Mouse (Mus musculus) kidney, adult 2 months (tissue): ENCODE measurements at regions not wholly inside any gene's neighbourhood (a gene's known extent, or its start where the extent isn't known, plus 50 kb on each side); places are given as distances from the start of the nearest gene placed in this dataset.

Experiments
- DNase-seq: peaks from one replicate; pipeline ENCODE4 v3.0.0; 2021
- H3K27ac ChIP-seq: fragments of 200-500 bp; 2 replicates; pipeline ENCODE4 v1.5.1; 2012; ENCODE audit warnings: low read depth, low read length, control low read depth, inconsistent platforms; ENCODE audit not compliant: insufficient read depth
- H3K27me3 ChIP-seq: fragments of 200-500 bp; replicated peaks from 2 replicates; pipeline ENCODE4 v1.6.1; 2012; ENCODE audit warnings: mild to moderate bottlenecking, moderate library complexity, low read length, inconsistent platforms; ENCODE audit not compliant: control insufficient read depth, insufficient read depth
- H3K36me3 ChIP-seq: fragments of 200-500 bp; 2 replicates; pipeline ENCODE4 v1.6.1; 2012; ENCODE audit warnings: mild to moderate bottlenecking, moderate library complexity, low read length, inconsistent platforms; ENCODE audit not compliant: control insufficient read depth, insufficient read depth
- H3K4me1 ChIP-seq: fragments of 200-500 bp; 2 replicates; pipeline ENCODE4 v1.6.1; 2011; ENCODE audit warnings: low read length; ENCODE audit not compliant: control insufficient read depth, insufficient read depth
- H3K4me3 ChIP-seq: fragments of 200-500 bp; 2 replicates; pipeline ENCODE4 v1.5.1; 2011; ENCODE audit warnings: mild to moderate bottlenecking, low read depth, low read length, control low read depth; ENCODE audit not compliant: insufficient read depth
- CTCF ChIP-seq: fragments of 200-500 bp; conservative IDR thresholded peaks from 2 replicates; pipeline ENCODE4 v1.5.1; 2011; ENCODE audit warnings: low read depth, mild to moderate bottlenecking, control low read depth, low read length, moderate library complexity, mixed read lengths; ENCODE audit not compliant: insufficient read depth, insufficient read length
- POLR2A ChIP-seq: fragments of 200-500 bp; IDR thresholded peaks from one replicate; pipeline ENCODE4 v1.6.1; 2011; ENCODE audit warnings: low read depth, low read length, control low read depth
- WGBS: fragments of 180-500 bp; shearing (Covaris S2); methylation state at CpG from one replicate; pipeline ENCODE4 v1.1.7; 2018; 5-methylcytosine and 5-hydroxymethylcytosine counted together

DNA sequence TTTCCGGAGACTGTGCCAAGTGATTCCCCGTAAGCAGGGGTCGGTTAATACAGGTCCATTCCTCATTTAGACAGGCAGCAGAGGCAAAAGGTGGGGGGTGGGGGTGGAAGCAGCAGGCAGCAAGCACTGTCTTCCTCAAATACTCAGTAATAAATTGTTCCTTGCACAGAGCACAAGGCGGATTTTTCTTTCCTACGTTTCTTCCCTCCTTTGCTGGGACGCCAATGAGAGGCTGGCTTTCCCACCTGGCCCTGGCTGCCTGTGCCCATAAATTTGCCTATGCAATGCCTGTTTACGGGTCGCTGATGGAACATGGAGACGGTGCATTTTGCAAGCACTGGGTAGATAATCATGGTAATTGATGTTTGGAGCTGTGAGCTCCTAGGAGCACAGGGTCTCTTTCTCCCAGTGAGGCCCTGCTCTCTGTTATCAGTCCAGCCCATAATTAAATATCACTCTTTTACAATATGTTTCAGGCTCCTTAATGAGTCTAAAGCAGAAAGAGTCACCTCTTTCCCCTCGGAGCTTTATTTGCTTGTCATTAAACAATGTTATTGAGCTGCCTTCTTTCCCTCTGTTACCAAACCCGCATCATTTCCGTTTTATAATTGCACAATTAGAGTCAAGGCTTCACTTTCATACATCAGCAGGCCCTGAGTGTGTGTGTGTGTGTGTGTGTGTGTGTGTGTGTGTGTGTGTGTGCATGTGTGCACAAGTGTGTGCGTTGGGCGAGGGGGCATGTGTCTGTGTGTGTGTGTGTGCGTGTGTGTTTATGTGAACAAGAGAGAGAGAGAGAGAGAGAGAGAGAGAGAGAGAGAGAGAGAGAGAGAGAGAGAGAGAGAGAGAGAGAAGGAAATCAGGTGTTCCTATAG, 452.7 kb upstream of the Pou3f3 start:
- H3K4me1 ChIP-seq: no peaks in the 10 kb centered on the region
- no peak overlapping the region for H3K27ac ChIP-seq
- WGBS: 48% methylated on average over 15 of the region's 15 CpGs
- H3K36me3 ChIP-seq: no peaks in the 10 kb centered on the region
- no peak for TF ChIP-seq POLR2A
- TF ChIP-seq CTCF: no peak
- H3K4me3 ChIP-seq: no peak overlapping the region
- no peak for DNase-seq
- H3K27me3 ChIP-seq: no peaks in the 10 kb centered on the region

DNA sequence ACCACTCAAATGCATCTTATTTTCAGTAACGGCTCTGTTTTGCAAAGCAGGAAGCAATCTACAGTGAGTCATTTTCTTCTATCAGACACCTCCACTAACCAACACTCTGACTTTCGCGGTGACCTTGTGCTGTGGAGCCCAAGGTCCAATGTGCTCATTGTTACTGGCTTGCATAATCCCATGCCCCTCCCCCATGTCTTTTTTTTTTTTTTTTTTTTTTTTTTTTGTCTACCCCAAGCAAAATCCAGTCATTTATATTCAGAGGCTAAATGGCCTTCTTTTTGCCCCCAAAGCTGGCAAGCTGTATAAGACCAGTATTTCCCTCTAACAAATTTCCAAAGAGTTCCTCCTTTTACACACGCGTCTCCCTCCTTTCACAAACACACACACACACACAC, 452.1 kb upstream of the Pou3f3 start:
- no peaks in the 10 kb centered on the region for H3K36me3 ChIP-seq
- TF ChIP-seq POLR2A (no peak), CTCF (no peak)
- H3K27me3 ChIP-seq: no peaks in the 10 kb centered on the region
- H3K27ac ChIP-seq: no peak overlapping the region
- no peaks in the 10 kb centered on the region for H3K4me1 ChIP-seq
- peak; percentile 52 for DNase-seq
- 0 out of 2 replicates have a peak overlapping the region, but pooled peaks have one; percentile 14 for H3K4me3 ChIP-seq
- WGBS: 25% methylated on average over 5 of the region's 5 CpGs

DNA sequence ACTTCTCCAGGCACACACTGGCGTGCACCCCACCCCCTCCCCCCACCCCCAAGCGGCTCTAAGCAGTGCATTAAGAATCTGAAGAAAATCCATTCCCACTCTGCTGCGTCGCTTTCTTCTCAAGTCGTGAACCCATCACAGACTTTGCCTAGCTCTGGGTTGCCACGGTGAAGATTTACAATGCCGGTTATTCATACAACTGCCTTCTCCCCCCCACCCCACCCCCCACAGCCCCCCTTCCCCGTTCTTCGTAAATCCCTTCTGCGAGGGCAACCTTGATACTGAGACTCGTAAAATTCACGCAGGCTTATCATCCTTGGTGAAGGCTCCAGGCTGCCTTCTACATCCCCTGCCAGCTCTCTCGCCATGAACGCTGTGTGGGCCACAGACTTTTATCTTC, 451.7 kb upstream of the Pou3f3 start:
- TF ChIP-seq CTCF (no peak), POLR2A (no peak)
- no peaks in the 10 kb centered on the region for H3K27me3 ChIP-seq
- DNase-seq: no peak
- no peaks in the 10 kb centered on the region for H3K36me3 ChIP-seq
- H3K27ac ChIP-seq: no peak overlapping the region
- 0 out of 2 replicates have a peak overlapping the region, but pooled peaks have one; percentile 14 for H3K4me3 ChIP-seq
- no peaks in the 10 kb centered on the region for H3K4me1 ChIP-seq
- 24% methylated on average over 14 of the region's 14 CpGs for WGBS

DNA sequence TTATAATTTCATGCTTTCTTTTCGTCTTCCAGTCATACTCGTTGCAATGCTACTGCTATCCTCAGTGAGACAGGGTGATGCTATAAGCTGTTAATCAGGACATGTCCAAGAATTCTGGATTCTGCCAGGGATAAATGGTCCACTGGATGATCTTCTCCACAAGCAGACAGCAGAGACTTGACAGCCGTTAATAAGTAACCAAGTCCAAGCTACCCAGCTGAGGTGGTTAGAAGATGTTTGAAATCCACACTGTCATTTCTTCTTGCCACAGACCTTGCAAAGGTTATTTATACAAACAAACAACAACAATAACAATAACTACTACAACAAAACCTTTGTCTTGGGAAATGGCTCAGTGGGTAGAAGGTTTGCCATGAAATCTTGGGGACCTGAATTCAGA, 443.2 kb upstream of the Pou3f3 start:
- Histone ChIP-seq H3K4me3 (no peak overlapping the region), H3K36me3 (no peaks in the 10 kb centered on the region), H3K27me3 (no peaks in the 10 kb centered on the region), H3K27ac (no peak overlapping the region), H3K4me1 (no peaks in the 10 kb centered on the region; the same call in 1 of the 2 replicates)
- 56% methylated on average over 3 of the region's 3 CpGs for WGBS
- no peak for TF ChIP-seq POLR2A
- TF ChIP-seq CTCF: no peak
- peak; percentile 51 for DNase-seq

GRCm38 (mm10) chr1:42253786-42254185, 441.8 kb upstream of the Pou3f3 start:
- 69% methylated on average over 3 of the region's 3 CpGs for WGBS
- Histone ChIP-seq H3K36me3 (no peaks in the 10 kb centered on the region), H3K27ac (no peak overlapping the region), H3K27me3 (no peaks in the 10 kb centered on the region), H3K4me1 (no peaks in the 10 kb centered on the region; the same call in 1 of the 2 replicates), H3K4me3 (no peak overlapping the region)
- TF ChIP-seq CTCF: no peak
- no peak for TF ChIP-seq POLR2A
- DNase-seq: peak; percentile 16

GRCm38 (mm10) chr1:42256911-42257595, 438.5 kb upstream of the Pou3f3 start:
- TF ChIP-seq CTCF (no peak), POLR2A (no peak)

GRCm38 (mm10) chr1:42257801-42258593, 437.6 kb upstream of the Pou3f3 start:
- 49% methylated on average over 19 of the region's 19 CpGs for WGBS
- no peak for TF ChIP-seq CTCF
- H3K36me3 ChIP-seq: no peaks in the 10 kb centered on the region
- no peak overlapping the region for H3K4me3 ChIP-seq
- H3K27me3 ChIP-seq: no peaks in the 10 kb centered on the region
- DNase-seq: no peak
- no peaks in the 10 kb centered on the region for H3K4me1 ChIP-seq
- no peak overlapping the region for H3K27ac ChIP-seq

More at GRCm38 (mm10) chr1:42256911-42257595, 438.5 kb upstream of the Pou3f3 start:
- WGBS: 71% methylated on average over 10 of the region's 10 CpGs
- no peak for DNase-seq
- Histone ChIP-seq H3K36me3 (no peaks in the 10 kb centered on the region), H3K4me1 (no peaks in the 10 kb centered on the region; the same call in 1 of the 2 replicates), H3K4me3 (no peak overlapping the region), H3K27ac (no peak overlapping the region), H3K27me3 (no peaks in the 10 kb centered on the region)
